In genomic region chr5:39643260-39643923, GRCm38 (mm10) we compare ENCODE assay signal across 8 mouse cellular contexts.
DNase-seq lines count a peak whose midpoint lies in the region; ATAC-seq and TF ChIP-seq lines count a peak whose summit lies in the region.

No protein-coding gene starts in this region.

- no peak overlapping the region for H3K27ac ChIP-seq in kidney, embryonic 14.5 days (ENCODE audit: low read depth, low read length)
- peak overlapping the region; percentile 72 for H3K27ac ChIP-seq in forebrain, postnatal 0 days (ENCODE audit: low read depth, low read length)
- no peak overlapping the region for H3K27ac ChIP-seq in liver, embryonic 13.5 days

- H3K9ac ChIP-seq in kidney, embryonic 14.5 days (ENCODE audit: low read depth, low read length): no peak overlapping the region
- H3K9ac ChIP-seq in forebrain, postnatal 0 days: peak overlapping the region; percentile 80
- H3K9ac ChIP-seq in liver, embryonic 13.5 days: no peak overlapping the region

- H3K36me3 ChIP-seq in kidney, embryonic 14.5 days (ENCODE audit: control insufficient read depth, insufficient read depth, low read length): no peaks in the 10 kb centered on the region
- H3K36me3 ChIP-seq in forebrain, postnatal 0 days (ENCODE audit: insufficient read depth): no peaks in the 10 kb centered on the region
- H3K36me3 ChIP-seq in liver, embryonic 13.5 days: no peaks in the 10 kb centered on the region
- H3K36me3 ChIP-seq in splenic B cell, adult 2 months (ENCODE audit: control insufficient read depth, insufficient read depth, low read length, poor library complexity, severe bottlenecking): no peaks in the 10 kb centered on the region

- H3K4me2 ChIP-seq in kidney, embryonic 14.5 days (replicated peaks; ENCODE audit: low read depth, low read length): peak overlapping the region; percentile 56
- peak overlapping the region; percentile 78 for H3K4me2 ChIP-seq in forebrain, postnatal 0 days (ENCODE audit: low read depth)
- peak overlapping the region; percentile 67 for H3K4me2 ChIP-seq in liver, embryonic 13.5 days

- 0 out of 2 replicates have a peak, but pooled peaks cover 2% of the 10 kb centered on the region for H3K4me1 ChIP-seq in kidney, embryonic 14.5 days (ENCODE audit: control insufficient read depth, insufficient read depth, low read length)
- peaks cover 11% of the 10 kb centered on the region; the same call in 1 of the 2 replicates for H3K4me1 ChIP-seq in forebrain, postnatal 0 days (ENCODE audit: insufficient read depth)
- H3K4me1 ChIP-seq in liver, embryonic 13.5 days (replicated peaks): 0 out of 2 replicates have a peak, but pooled peaks cover 6% of the 10 kb centered on the region

- ATAC-seq in kidney, embryonic 14.5 days (ENCODE audit: low FRiP score, low TSS enrichment): no peak
- 0 out of 2 replicates have a peak, but pooled peaks have one; percentile 7 for ATAC-seq in forebrain, postnatal 0 days
- ATAC-seq in liver, embryonic 13.5 days (ENCODE audit: low read depth): no peak
- ATAC-seq in megakaryocyte-erythroid progenitor cell, adult 5-6 weeks (replicated peaks; ENCODE audit: low FRiP score, low TSS enrichment, poor library complexity, severe bottlenecking): no peak

- TF ChIP-seq CTCF in forebrain, postnatal 0 days (IDR thresholded peaks at IDR 0.05; ENCODE audit: low read depth): no peak

- no peaks in the 10 kb centered on the region for H3K9me3 ChIP-seq in kidney, embryonic 14.5 days (ENCODE audit: control insufficient read depth, low read length)
- no peaks in the 10 kb centered on the region for H3K9me3 ChIP-seq in forebrain, postnatal 0 days (ENCODE audit: low read length)
- no peaks in the 10 kb centered on the region for H3K9me3 ChIP-seq in liver, embryonic 13.5 days (replicated peaks)

- no peak for DNase-seq in kidney, postnatal 14 days
- DNase-seq in cerebellum, adult 9-11 months: peak; percentile 66
- peak; percentile 57 for DNase-seq in forebrain, postnatal 0 days
- DNase-seq in liver, embryonic 13.5 days: no peak
- peak; percentile 22 for DNase-seq in splenic B cell, adult 2 months (ENCODE audit: low read depth, low spot score)
- no peak for DNase-seq in kidney, adult 18-20 months

- 2% methylated on average over 22 of the region's 22 CpGs for WGBS in kidney, embryonic 14.5 days
- 2% methylated on average over 22 of the region's 22 CpGs for WGBS in forebrain, postnatal 0 days
- WGBS in liver, embryonic 13.5 days (ENCODE audit: insufficient replicate concordance): 3% methylated on average over 22 of the region's 22 CpGs

- peaks cover 12% of the 10 kb centered on the region; the same call in 1 of the 2 replicates for H3K27me3 ChIP-seq in kidney, embryonic 14.5 days (ENCODE audit: control insufficient read depth, insufficient read depth, low read length)
- H3K27me3 ChIP-seq in forebrain, postnatal 0 days (ENCODE audit: insufficient read depth, low read length): no peaks in the 10 kb centered on the region
- H3K27me3 ChIP-seq in liver, embryonic 13.5 days: peaks cover 32% of the 10 kb centered on the region
- H3K27me3 ChIP-seq in splenic B cell, adult 2 months (ENCODE audit: control insufficient read depth, insufficient read depth, low read length, poor library complexity, severe bottlenecking): no peaks in the 10 kb centered on the region

- peak overlapping the region; percentile 45 for H3K4me3 ChIP-seq in kidney, embryonic 14.5 days (ENCODE audit: low read length)
- peak overlapping the region; percentile 80 for H3K4me3 ChIP-seq in forebrain, postnatal 0 days (ENCODE audit: low read depth, low read length)
- H3K4me3 ChIP-seq in liver, embryonic 13.5 days (replicated peaks): peak overlapping the region; percentile 53; the same call in 1 of the 2 replicates

Comparison
In these comparisons a context has a peak if more than half of its experiments do, and no peak if none do; other contexts are left out.
1. DNase-seq: peak in cerebellum, adult 9-11 months (single experiment), forebrain, postnatal 0 days (single experiment) and splenic B cell, adult 2 months (single experiment); none in kidney, postnatal 14 days (single experiment), liver, embryonic 13.5 days (single experiment) and kidney, adult 18-20 months (single experiment).
2. Peak in every context shown above with its lines, with median percentiles within 50 percentile points of each other: H3K4me2 ChIP-seq and H3K4me3 ChIP-seq.